Mouse (Mus musculus): ENCODE results near the gene Ntng2. TPM values are rescaled to one million over a fixed set of nuclear protein-coding genes. Genes with fewer than 3 reads are reported as not detected.

Ntng2 gene
- polyA plus RNA-seq, 3 experiments from 2014 or later: 2.7 to 3.4 (median 2.9) TPM

- ATAC-seq: no peak
Measured at GRCm38 (mm10) chr2:29235811-29236210, 17.0 kb downstream of the Ntng2 start.

DNA sequence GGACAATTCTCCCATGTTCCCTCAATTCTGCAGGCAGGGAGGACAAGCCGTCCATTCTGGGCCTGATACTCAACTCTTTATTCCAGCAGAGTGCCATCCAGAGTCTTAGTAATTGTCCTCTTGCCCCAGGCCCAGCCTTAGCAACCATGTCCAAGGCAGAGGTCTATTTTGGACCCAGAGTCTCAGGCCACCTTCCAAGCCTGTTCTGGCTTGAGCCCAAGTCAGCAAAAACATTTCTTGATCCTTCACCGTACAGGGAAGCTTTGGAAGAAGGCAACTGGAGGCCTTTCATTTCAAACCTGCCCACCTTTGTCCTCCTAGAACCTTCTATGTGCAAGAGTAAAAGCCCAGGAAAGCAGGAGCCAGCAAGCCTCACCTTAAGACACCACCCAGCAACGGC, 17.8 kb downstream of the Ntng2 start:
- ATAC-seq: no peak

- no peak for ATAC-seq
Measured at GRCm38 (mm10) chr2:29234002-29234401, 18.8 kb downstream of the Ntng2 start.

- no peak for ATAC-seq
Measured at GRCm38 (mm10) chr2:29230191-29230835, 22.5 kb downstream of the Ntng2 start.

DNA sequence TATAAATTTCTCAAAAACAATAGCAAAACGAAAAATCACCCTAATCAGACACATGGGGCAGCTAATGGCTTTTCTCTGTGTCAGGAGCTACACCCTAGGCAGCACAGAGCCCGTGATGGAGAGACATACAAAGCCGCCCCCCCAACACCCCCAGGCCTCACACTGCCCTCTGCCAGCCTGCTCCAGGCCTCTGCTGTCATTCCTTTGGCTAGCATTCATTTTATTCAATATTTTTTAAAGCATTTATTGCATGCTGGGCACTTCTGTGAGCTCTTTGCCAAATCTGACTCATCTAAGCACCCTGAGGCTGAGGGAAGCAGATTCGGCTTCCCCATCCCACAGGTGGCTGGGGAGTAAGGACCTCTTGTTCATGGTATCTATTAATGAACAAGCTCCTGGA, 26.1 kb downstream of the Ntng2 start:
- no peak for ATAC-seq

DNA sequence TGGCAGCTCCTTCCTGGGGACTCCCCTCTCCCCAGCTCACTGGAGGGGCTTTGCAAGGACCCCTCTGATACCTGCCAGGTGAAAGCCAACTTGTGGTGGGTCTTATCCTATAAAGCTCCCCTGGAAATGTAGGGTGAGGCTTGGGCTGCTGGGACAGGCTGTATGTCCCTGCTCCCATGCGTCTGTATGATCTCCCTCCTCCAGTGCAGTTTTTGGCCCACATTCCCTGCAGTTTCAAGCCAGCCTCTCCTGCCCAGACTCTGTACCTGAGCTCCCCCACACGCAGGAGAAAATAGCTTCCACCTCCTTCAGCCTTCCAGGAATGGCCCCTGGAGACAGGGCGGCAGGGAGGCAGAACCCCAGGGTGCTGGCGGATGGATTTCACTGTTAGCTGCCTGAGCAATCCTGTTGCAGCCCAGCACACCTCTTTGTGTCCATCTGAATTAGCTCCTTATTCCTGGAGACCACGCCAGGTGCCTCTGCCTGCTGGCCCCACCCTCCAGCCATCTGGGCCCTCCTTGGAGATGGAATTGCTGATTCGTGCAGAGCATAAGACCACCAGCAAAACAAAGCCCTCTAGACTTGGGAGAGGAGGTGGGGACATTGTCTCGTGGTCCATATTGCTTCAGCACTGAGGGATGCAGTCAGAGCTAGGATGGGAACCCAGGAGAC, 29.1 kb downstream of the Ntng2 start:
- ATAC-seq: no peak

DNA sequence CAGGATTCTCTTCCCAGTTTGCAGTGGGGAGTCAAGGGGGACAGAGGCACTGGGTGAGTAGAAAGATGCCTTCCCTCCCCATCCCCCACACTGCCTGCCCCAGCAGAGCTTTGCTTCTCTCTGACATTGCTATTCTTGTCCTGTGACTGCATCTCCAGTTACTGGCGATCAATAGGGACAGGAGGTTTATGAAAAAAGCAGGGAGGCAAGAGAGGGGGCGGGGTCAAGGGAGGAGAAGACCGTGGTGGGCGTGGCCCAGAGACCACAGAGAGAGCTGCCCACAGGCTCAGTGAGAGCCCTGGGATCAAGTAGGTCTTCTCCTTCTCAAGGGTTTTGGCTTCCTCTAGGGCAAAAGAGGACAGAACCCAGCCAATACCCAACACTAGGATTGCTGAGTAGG, 30.5 kb downstream of the Ntng2 start:
- ATAC-seq: no peak

GRCm38 (mm10) chr2:29218831-29219230, 34.0 kb downstream of the Ntng2 start:
- ATAC-seq: no peak

GRCm38 (mm10) chr2:29217897-29218296, 34.9 kb downstream of the Ntng2 start:
- ATAC-seq: no peak

DNA sequence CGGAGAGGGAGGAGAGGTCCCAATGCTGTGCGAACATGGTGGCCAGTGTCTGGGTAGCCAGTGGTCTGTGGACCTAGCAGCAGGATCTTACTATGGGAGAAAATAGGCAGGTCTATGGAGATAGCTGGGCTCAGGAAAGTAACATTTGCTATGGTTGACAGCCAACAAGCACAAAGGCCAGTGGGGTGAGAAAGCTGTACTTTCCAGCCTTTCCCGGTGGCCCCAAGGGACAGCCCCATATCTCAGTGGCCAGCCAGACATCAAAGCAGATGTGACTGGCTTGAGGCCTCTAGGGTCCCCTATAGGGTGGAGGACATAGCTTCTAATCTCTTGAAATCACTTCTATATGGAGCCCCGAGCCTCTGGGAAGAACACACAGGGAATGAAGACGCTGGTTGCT, 35.8 kb downstream of the Ntng2 start:
- ATAC-seq: no peak

- ATAC-seq: no peak
Measured at GRCm38 (mm10) chr2:29216286-29217012, 36.4 kb downstream of the Ntng2 start.

- ATAC-seq: no peak
Measured at GRCm38 (mm10) chr2:29206156-29206555, 46.6 kb downstream of the Ntng2 start.

GRCm38 (mm10) chr2:29201223-29201955, 51.4 kb downstream of the Ntng2 start:
- no peak for ATAC-seq

GRCm38 (mm10) chr2:29199909-29200308, 52.9 kb downstream of the Ntng2 start:
- no peak for ATAC-seq

DNA sequence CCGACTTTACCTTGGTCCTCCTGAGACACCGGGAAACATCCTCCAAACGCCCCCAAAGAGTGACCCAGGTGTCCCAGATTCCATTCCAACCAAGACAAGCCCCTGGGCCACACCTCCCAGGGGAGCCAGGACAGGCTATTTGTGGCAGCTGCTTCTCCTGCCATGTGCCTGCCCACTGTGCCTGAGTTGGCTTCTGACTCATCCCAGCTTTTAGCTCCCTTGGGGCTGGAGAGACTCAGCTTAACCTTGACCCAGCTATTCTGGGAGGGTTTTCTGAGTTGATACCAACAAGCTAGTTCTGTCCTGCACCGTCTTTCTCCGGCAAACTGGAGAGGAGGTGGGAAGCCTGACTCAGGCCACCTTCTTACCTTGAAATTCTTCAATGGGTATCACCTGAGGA, 54.4 kb downstream of the Ntng2 start:
- ATAC-seq: no peak

- ATAC-seq: no peak
Measured at GRCm38 (mm10) chr2:29196844-29197243, 56.0 kb downstream of the Ntng2 start.

GRCm38 (mm10) chr2:29194547-29195463, 58.0 kb downstream of the Ntng2 start:
- ATAC-seq: peak; percentile 64

DNA sequence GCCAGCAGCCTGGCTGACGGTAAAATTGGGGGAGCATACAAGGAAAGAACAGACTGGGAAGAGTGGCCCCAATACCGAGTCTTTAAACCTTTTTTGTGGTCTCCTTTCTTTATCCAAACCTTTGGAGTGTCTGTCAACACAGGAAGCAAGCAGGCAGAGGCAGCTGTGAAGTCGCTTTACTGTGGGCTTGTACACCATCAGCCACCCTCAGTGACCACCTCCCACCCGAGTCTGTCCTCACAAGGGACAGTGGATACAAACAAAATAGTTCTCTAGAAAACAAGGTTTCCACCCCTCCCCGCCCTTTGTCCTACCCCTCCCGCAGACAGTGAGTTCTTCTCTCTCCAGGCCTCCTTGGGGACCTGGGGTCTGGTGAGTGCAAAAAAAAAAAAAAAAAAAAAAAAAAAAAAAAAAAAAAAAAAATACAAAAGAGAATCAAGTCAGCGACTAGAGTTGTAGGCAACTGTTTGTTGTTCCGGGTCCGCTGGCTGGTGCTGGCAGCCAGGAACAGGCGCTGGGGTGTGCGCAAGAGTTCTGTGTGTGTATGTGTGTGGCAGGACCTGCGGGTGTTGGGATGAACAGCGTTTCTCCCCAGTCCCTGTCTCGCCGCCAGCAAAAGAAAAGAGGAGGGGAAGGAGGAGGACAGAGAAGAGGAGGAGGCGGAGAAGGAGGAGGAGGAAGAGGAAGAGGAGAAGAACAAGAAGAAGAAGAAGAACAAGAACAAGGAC, 58.8 kb downstream of the Ntng2 start:
- no peak for ATAC-seq

GRCm38 (mm10) chr2:29192629-29193278, 60.1 kb downstream of the Ntng2 start:
- no peak for ATAC-seq
